Mouse (Mus musculus) stomach, embryonic 14.5 days (tissue): Measurements from ENCODE around the gene Cacng6. TPM values are rescaled to one million over a fixed set of nuclear protein-coding genes. Genes with fewer than 3 reads are reported as not detected.

Experiments used
- ATAC-seq: fragments of 200-750 bp; cut with Nextera tagmentation; 2 replicates; pipeline ENCODE4 v1.8.0; 2017; ENCODE audit warnings: low read depth, moderate TSS enrichment; ENCODE audit not compliant: insufficient number of reproducible peaks, insufficient read depth, low FRiP score
- H3K27ac ChIP-seq: fragments of 300-500 bp; sonication (generic); 2 replicates; pipeline ENCODE4 v1.5.1; 2014; ENCODE audit warnings: mild to moderate bottlenecking, low read length, moderate library complexity, mixed read lengths
- H3K27me3 ChIP-seq: fragments of 300-500 bp; sonication (generic); 2 replicates; pipeline ENCODE4 v1.6.1; 2014; ENCODE audit warnings: low read length, control low read depth, mixed read lengths; ENCODE audit not compliant: control insufficient read depth, insufficient read depth
- H3K36me3 ChIP-seq: fragments of 300-500 bp; sonication (generic); 2 replicates; pipeline ENCODE4 v1.6.1; 2014; ENCODE audit warnings: mild to moderate bottlenecking, control low read depth, low read length, moderate library complexity, mixed read lengths; ENCODE audit not compliant: control insufficient read depth, insufficient read depth
- H3K4me1 ChIP-seq: fragments of 300-500 bp; sonication (generic); 2 replicates; pipeline ENCODE4 v1.6.1; 2014; ENCODE audit warnings: low read length, control low read depth, mixed read lengths; ENCODE audit not compliant: control insufficient read depth, insufficient read depth
- H3K4me2 ChIP-seq: fragments of 300-500 bp; sonication (generic); replicated peaks from 2 replicates; pipeline ENCODE4 v1.6.1; 2014; ENCODE audit warnings: low read depth, low read length, control low read depth
- H3K4me3 ChIP-seq: fragments of 300-500 bp; sonication (generic); 2 replicates; pipeline ENCODE4 v1.5.1; 2014; ENCODE audit warnings: low read depth, low read length, control low read depth
- H3K9ac ChIP-seq: fragments of 300-500 bp; sonication (generic); replicated peaks from 2 replicates; pipeline ENCODE4 v1.6.1; 2014; ENCODE audit warnings: low read depth, mild to moderate bottlenecking, control low read depth, low read length, moderate library complexity, mixed read lengths
- H3K9me3 ChIP-seq: fragments of 300-500 bp; sonication (generic); 2 replicates; pipeline ENCODE4 v1.6.1; 2016; ENCODE audit warnings: low read depth, low read length, control low read depth; ENCODE audit not compliant: control insufficient read depth
- WGBS: fragments of 180-500 bp; shearing (Covaris S2); extraction: QIAGEN DNeasy Blood & Tissue Kit; methylation state at CpG from one replicate; pipeline ENCODE4 v1.1.7; 2014; 5-methylcytosine and 5-hydroxymethylcytosine counted together
- polyA plus RNA-seq: library from polyadenylated mRNA; unstranded; fragments of >200 nt; fragmentation: Nextera tagmentation; extraction: Ambion mirVana; gene quantifications from 2 replicates; pipeline ENCODE4 v1.2.1, GENCODE M21; 2014

Gene Cacng6
- polyA plus RNA-seq, 1 experiment from 2014 or later = 0.48 TPM

- WGBS = 53% methylated on average over 3 of the region's 3 CpGs
- ATAC-seq = no peak
These were observed 22.6 kb downstream of the Cacng6 start for GRCm38 (mm10) chr7:3446584-3446983.

DNA sequence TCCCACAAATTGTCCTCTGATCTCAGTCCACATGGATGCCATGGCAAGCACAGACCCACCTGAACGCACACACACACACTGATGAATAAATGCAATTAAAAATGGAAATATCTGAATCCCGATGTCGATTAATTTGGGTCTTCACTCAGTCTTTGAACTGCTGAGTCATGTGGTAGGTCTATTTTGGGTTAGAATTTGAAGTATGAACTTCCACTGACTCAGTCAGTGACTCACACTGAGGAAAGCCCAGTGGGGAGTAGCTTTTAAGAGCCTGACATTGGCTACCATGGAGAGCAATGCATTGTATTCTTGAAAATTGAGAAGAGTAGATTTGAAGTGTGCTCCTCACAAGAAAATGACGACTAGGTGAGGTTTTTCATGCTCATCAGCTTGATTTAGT lies 23.0 kb downstream of the Cacng6 start:
- no peaks in the 10 kb centered on the region for H3K4me1 ChIP-seq
- no peak overlapping the region for H3K27ac ChIP-seq
- H3K9ac ChIP-seq = no peak overlapping the region
- ATAC-seq = no peak
- no peak overlapping the region for H3K4me3 ChIP-seq
- H3K36me3 ChIP-seq = no peaks in the 10 kb centered on the region
- WGBS = 80% methylated on average over 4 of the region's 4 CpGs
- H3K9me3 ChIP-seq = no peaks in the 10 kb centered on the region
- no peak overlapping the region for H3K4me2 ChIP-seq
- H3K27me3 ChIP-seq = no peaks in the 10 kb centered on the region

More at GRCm38 (mm10) chr7:3446584-3446983, 22.6 kb downstream of the Cacng6 start:
- Histone ChIP-seq H3K36me3 (no peaks in the 10 kb centered on the region), H3K9me3 (no peaks in the 10 kb centered on the region), H3K4me1 (no peaks in the 10 kb centered on the region), H3K27me3 (no peaks in the 10 kb centered on the region), H3K27ac (no peak overlapping the region), H3K4me2 (no peak overlapping the region), H3K9ac (no peak overlapping the region), H3K4me3 (no peak overlapping the region)

DNA sequence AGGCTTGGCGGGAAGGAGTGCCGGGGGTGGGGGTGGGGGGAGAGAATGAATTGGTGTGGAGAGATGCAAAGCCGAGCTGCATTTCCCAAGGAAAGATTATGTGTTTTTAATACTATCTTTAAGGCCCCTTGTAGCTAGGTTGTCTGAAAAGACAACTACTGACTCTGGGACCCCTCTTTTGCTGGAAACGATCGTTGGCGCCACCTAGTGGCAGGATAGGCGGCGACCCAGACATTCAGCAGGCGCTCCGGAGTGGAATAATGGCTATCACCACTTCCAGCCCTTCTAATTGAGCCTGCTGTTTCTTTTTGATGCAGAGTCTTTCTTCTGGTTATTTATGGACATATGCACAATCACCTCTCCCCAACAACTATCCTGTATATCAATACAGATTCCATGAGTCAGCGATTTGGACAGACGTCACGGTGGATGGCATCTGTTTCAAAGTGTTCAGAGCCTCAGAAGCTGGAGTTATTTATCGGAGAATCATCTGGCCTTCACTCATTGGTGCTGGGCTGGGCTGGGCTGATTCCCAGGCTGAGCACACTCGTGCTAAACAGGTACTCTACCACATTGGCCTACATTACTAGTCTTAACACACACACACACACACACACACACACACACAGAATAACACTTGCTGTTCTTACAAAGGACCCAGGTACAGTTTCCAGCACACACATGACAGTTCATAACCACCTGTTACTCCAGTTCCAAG lies 24.9 kb downstream of the Cacng6 start:
- H3K36me3 ChIP-seq = no peaks in the 10 kb centered on the region
- no peaks in the 10 kb centered on the region for H3K4me1 ChIP-seq
- H3K27ac ChIP-seq = no peak overlapping the region
- no peak overlapping the region for H3K9ac ChIP-seq
- H3K27me3 ChIP-seq = no peaks in the 10 kb centered on the region
- ATAC-seq = 0 out of 2 replicates have a peak, but pooled peaks have one; percentile 64
- no peaks in the 10 kb centered on the region for H3K9me3 ChIP-seq
- 21% methylated on average over 15 of the region's 15 CpGs for WGBS
- H3K4me2 ChIP-seq = no peak overlapping the region
- no peak overlapping the region for H3K4me3 ChIP-seq

- no peaks in the 10 kb centered on the region for H3K9me3 ChIP-seq
- 48% methylated on average over 5 of the region's 5 CpGs for WGBS
- H3K27ac ChIP-seq = no peak overlapping the region
- no peak for ATAC-seq
- H3K4me3 ChIP-seq = no peak overlapping the region
- no peak overlapping the region for H3K9ac ChIP-seq
- H3K36me3 ChIP-seq = no peaks in the 10 kb centered on the region
- H3K4me2 ChIP-seq = no peak overlapping the region
- no peaks in the 10 kb centered on the region for H3K27me3 ChIP-seq
- no peaks in the 10 kb centered on the region for H3K4me1 ChIP-seq
These were observed 26.7 kb downstream of the Cacng6 start for GRCm38 (mm10) chr7:3450671-3451070.

DNA sequence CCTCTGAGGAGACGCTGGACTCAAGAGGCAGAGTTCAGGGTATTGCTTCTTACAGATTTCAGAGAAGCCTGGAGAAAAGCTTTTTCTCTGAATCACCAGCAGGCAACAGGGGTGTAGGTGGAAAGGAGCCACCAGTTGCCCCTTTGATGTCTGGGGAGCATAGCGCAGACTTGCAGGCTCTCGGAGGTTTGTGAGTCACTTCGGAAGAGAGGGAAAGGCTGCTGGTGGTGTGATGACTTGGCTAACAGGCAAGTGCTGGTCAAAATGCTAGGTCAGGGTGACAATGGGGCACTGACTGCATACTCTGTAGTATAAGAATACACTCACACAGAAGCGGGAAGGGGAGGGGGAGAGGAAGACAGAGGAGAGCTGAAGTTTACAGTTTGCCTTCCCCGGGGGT lies 27.2 kb downstream of the Cacng6 start:
- H3K4me1 ChIP-seq = no peaks in the 10 kb centered on the region
- no peaks in the 10 kb centered on the region for H3K36me3 ChIP-seq
- no peak overlapping the region for H3K27ac ChIP-seq
- H3K9me3 ChIP-seq = no peaks in the 10 kb centered on the region
- H3K4me3 ChIP-seq = no peak overlapping the region
- no peak overlapping the region for H3K4me2 ChIP-seq
- WGBS = 18% methylated on average over 6 of the region's 6 CpGs
- ATAC-seq = no peak
- no peaks in the 10 kb centered on the region for H3K27me3 ChIP-seq
- H3K9ac ChIP-seq = no peak overlapping the region

GRCm38 (mm10) chr7:3452821-3453485 lies 29.0 kb downstream of the Cacng6 start:
- Histone ChIP-seq H3K9ac (no peak overlapping the region), H3K4me2 (no peak overlapping the region), H3K36me3 (no peaks in the 10 kb centered on the region), H3K27ac (no peak overlapping the region), H3K4me3 (no peak overlapping the region), H3K4me1 (no peaks in the 10 kb centered on the region), H3K9me3 (no peaks in the 10 kb centered on the region), H3K27me3 (no peaks in the 10 kb centered on the region)
- 45% methylated on average over 12 of the region's 12 CpGs for WGBS
- ATAC-seq = no peak

DNA sequence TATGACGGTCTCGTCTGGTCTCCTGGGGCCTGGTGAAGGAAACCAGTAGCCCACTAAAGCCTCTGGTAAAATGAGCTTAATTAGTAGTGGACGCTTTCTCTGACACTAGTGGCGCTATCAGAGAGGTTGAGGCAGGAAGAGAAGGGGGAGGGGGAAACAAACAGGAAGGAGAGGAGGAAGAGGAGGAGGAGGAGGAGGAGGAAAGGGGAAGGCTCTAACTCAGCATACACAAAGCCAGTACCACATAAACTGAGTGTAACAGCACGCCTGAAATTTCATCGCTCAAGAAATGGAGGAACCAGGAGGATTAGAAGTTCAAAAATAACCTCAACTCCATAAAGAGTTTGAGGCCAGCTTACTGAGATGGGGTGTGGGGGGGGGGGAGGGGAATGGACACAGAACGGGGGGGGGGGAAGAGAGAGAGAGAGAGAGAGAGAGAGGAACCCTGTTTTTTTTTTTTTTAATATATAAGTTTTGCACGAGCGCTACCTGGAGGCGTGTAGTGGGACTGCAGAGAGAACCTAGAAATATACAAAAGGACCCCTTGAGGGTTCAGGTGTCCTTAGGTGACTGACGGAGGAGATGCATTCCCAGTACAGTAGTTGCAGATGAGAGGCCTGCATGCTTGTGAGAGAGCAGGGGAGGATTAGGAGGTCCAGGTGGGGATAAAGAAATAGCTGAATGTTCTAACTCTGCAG lies 29.6 kb downstream of the Cacng6 start:
- Histone ChIP-seq H3K4me3 (no peak overlapping the region), H3K9ac (no peak overlapping the region), H3K4me2 (no peak overlapping the region), H3K27me3 (no peaks in the 10 kb centered on the region), H3K27ac (no peak overlapping the region), H3K4me1 (no peaks in the 10 kb centered on the region), H3K36me3 (no peaks in the 10 kb centered on the region), H3K9me3 (no peaks in the 10 kb centered on the region)
- ATAC-seq = no peak
- WGBS = 53% methylated on average over 10 of the region's 11 CpGs

DNA sequence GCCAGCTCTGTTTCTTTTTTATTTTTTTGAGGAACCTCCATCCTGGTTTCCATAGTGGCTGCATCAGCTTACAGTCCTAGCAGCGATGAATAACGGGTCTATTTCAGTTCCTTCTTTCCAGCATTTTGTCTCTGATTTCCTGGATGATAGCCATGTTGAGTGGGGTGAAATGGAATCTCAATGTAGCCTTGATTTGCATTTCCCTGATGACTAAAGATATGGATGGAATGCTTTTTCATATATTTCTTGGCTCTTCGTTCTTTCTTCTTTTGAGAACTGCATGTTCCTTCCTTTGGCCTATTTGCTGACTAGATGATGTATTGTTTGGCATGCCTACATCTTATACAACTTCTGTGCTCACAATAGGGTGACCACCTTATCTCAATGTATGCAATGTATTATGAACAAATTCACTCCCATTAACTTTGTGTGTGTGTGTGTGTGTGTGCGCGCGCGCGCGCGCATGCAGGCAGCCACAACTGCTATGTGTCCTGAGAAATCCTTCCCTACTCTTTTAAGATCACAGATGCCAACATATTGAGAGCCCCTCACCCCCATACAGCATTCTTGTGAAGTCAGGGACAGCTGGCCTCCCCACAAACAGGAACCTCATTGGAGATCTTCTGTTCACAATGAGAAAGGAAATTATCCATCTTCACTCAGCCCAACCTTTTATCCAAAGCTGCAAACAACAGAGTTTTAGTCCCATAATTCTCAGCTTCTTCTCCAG lies 33.3 kb downstream of the Cacng6 start:
- Histone ChIP-seq H3K4me1 (no peaks in the 10 kb centered on the region), H3K9me3 (no peaks in the 10 kb centered on the region), H3K9ac (no peak overlapping the region), H3K4me2 (no peak overlapping the region), H3K36me3 (no peaks in the 10 kb centered on the region), H3K4me3 (no peak overlapping the region), H3K27ac (no peak overlapping the region), H3K27me3 (no peaks in the 10 kb centered on the region)
- ATAC-seq = no peak
- WGBS = 88% methylated on average over 10 of the region's 10 CpGs
